Mouse (Mus musculus) left cerebral cortex, adult 2 months (tissue): ENCODE results near the gene Dab2ip. TPM values are rescaled to one million over a fixed set of nuclear protein-coding genes. Genes with fewer than 3 reads are reported as not detected.
A peak's percentile ranks its signal among the peaks of the same experiment; 100 is the strongest.

ENCODE experiments used
- DNase-seq, 2 experiments: peaks; one replicate each; pipeline ENCODE4 v3.0.0; 2021 to 2022; ENCODE audit warnings: low spot score in 2 of 2, mixed read lengths in 1 of 2; ENCODE audit errors: extremely low spot score in 1 of 2
- H3K27ac ChIP-seq: fragments of 200-600 bp; 2 replicates; pipeline ENCODE4 v1.8.1; 2022
- H3K4me3 ChIP-seq: fragments of 200-600 bp; 2 replicates; pipeline ENCODE4 v1.8.1; 2022
- CTCF ChIP-seq: fragments of 200-600 bp; IDR thresholded peaks from 2 replicates; pipeline ENCODE4 v1.8.1; 2022; ENCODE audit warnings: antibody characterized with exemption, mild to moderate bottlenecking, moderate library complexity
- intact Hi-C: fragments of 180-260 bp; cut with DNase I; formaldehyde crosslinking; loops from one replicate; pipeline ENCODE4 v1.15.1; 2025
- total RNA-seq, 2 experiments: library from RNA; stranded (reverse); gene quantifications; 2 replicates each; pipeline ENCODE4 v1.2.3; 2021

Gene Dab2ip
- total RNA-seq, 2 experiments from 2014 or later: 144 to 152 TPM

GRCm38 (mm10) chr2:35649708-35650107 lies 91.6 kb downstream of the Dab2ip start:
- peak; percentile 78 to 87 for DNase-seq
- intact Hi-C loops: loop anchor here (1.0 to 5.0 kb wide), 2 partner anchors 107 to 258 kb away; no protein-coding TSS in a partner anchor
- no peak overlapping the region for H3K27ac ChIP-seq
- TF ChIP-seq CTCF: peak; percentile 96
- H3K4me3 ChIP-seq: no peak overlapping the region

- intact Hi-C loops: no loop called here
- peak; percentile 41 to 51 for DNase-seq
These were observed 93.2 kb downstream of the Dab2ip start for GRCm38 (mm10) chr2:35651297-35651731.

GRCm38 (mm10) chr2:35652984-35653383 lies 94.9 kb downstream of the Dab2ip start:
- TF ChIP-seq CTCF: no peak
- no peak overlapping the region for H3K27ac ChIP-seq
- DNase-seq: no peak
- no peak overlapping the region for H3K4me3 ChIP-seq
- intact Hi-C loops: no loop called here

More at GRCm38 (mm10) chr2:35651297-35651731, 93.2 kb downstream of the Dab2ip start:
- Histone ChIP-seq H3K4me3 (no peak overlapping the region), H3K27ac (no peak overlapping the region)
- TF ChIP-seq CTCF: peak; percentile 57

- TF ChIP-seq CTCF: no peak
- no peak for DNase-seq
- Histone ChIP-seq H3K4me3 (no peak overlapping the region), H3K27ac (no peak overlapping the region)
- intact Hi-C loops: no loop called here
These were observed 96.7 kb downstream of the Dab2ip start for GRCm38 (mm10) chr2:35654795-35655194.

- Histone ChIP-seq H3K4me3 (no peak overlapping the region), H3K27ac (no peak overlapping the region)
- intact Hi-C loops: no loop called here
- DNase-seq: no peak
- TF ChIP-seq CTCF: no peak
These were observed 97.9 kb downstream of the Dab2ip start for GRCm38 (mm10) chr2:35655996-35656395.

- DNase-seq: no peak
- intact Hi-C loops: no loop called here
- no peak overlapping the region for H3K4me3 ChIP-seq
- TF ChIP-seq CTCF: no peak
- H3K27ac ChIP-seq: no peak overlapping the region
These were observed 100.2 kb downstream of the Dab2ip start for GRCm38 (mm10) chr2:35658311-35658710.

GRCm38 (mm10) chr2:35659578-35660194 lies 101.6 kb downstream of the Dab2ip start:
- no peak for TF ChIP-seq CTCF
- intact Hi-C loops: loop anchor here (5.0 kb wide), 2 partner anchors 58 to 108 kb away; no protein-coding TSS in a partner anchor

GRCm38 (mm10) chr2:35660953-35661374 lies 102.9 kb downstream of the Dab2ip start:
- intact Hi-C loops: loop anchor here (5.0 kb wide), 2 partner anchors 56 to 106 kb away; no protein-coding TSS in a partner anchor
- no peak for TF ChIP-seq CTCF
- Histone ChIP-seq H3K4me3 (peak overlapping the region; percentile 46), H3K27ac (peak overlapping the region; percentile 66)
- peak; percentile 79 to 80 for DNase-seq

More at GRCm38 (mm10) chr2:35659578-35660194, 101.6 kb downstream of the Dab2ip start:
- DNase-seq: no peak
- no peak overlapping the region for H3K27ac ChIP-seq
- no peak overlapping the region for H3K4me3 ChIP-seq

GRCm38 (mm10) chr2:35661454-35662000 lies 103.5 kb downstream of the Dab2ip start:
- intact Hi-C loops: loop anchor here (5.0 kb wide), 2 partner anchors 56 to 106 kb away; no protein-coding TSS in a partner anchor
- DNase-seq: peak; percentile 41 to 52

GRCm38 (mm10) chr2:35662001-35662491 lies 104.0 kb downstream of the Dab2ip start:
- no peak for TF ChIP-seq CTCF
- Histone ChIP-seq H3K27ac (peak overlapping the region; percentile 95), H3K4me3 (peak overlapping the region; percentile 91)
- intact Hi-C loops: loop anchor here (5.0 kb wide), 2 partner anchors 55 to 105 kb away; no protein-coding TSS in a partner anchor
- DNase-seq: peak; percentile 37 to 47

More at GRCm38 (mm10) chr2:35661454-35662000, 103.5 kb downstream of the Dab2ip start:
- no peak for TF ChIP-seq CTCF
- Histone ChIP-seq H3K27ac (peak overlapping the region; percentile 95), H3K4me3 (peak overlapping the region; percentile 91)

- intact Hi-C loops: loop anchor here (5.0 kb wide), 2 partner anchors 54 to 104 kb away; no protein-coding TSS in a partner anchor
- Histone ChIP-seq H3K4me3 (peak overlapping the region; percentile 91), H3K27ac (peak overlapping the region; percentile 95)
- peak; percentile 35 for TF ChIP-seq CTCF
- no peak for DNase-seq
These were observed 104.9 kb downstream of the Dab2ip start for GRCm38 (mm10) chr2:35662738-35663550.
